Mouse (Mus musculus): ENCODE data around the gene Phf7.

Gene Phf7

DNA sequence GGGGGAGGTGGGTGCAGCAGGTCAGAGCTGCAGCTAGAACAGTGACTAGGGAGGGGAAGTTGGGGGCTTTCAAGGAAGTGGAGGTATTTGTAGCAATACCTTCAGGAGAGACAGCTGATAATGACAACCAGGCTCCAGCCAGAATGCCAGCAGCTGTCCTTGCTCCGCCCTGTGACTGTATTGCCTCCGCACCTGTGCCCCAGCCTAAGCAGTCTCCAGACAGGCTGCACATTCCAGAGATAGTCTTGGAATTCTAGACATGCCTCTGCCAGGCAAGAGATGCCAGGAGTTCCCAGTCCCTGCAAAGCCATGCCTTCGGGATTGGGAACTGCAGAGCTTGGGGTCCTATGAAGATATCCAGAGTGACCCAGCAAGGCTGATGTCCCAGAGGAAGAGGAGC lies 38.6 kb downstream of the Phf7 start:
- TF ChIP-seq GATA4 (IDR thresholded peaks at IDR 0.05; ENCODE audit: insufficient replicate concordance, low read length): no peak

DNA sequence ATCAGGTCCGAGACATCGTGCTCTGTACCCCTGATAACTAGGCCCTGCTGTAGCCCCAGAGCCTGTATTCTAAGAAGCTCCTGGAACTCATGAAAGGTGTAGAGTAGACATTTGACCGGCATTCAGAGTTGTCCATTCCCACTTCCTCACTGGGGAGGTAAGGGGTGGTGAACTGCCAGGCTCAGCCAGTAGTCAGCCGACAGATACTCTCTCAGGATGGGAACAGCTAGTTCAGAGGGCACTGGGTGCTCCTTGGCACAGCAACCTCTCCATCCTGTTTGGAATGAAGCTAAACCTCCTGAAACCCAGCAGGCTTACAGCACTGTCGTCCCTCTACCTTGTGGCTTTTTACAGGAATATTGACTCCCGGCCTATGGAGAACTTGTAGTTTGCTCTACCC lies 39.3 kb downstream of the Phf7 start:
- no peak for TF ChIP-seq GATA4 (IDR thresholded peaks at IDR 0.05; ENCODE audit: insufficient replicate concordance, low read length)

DNA sequence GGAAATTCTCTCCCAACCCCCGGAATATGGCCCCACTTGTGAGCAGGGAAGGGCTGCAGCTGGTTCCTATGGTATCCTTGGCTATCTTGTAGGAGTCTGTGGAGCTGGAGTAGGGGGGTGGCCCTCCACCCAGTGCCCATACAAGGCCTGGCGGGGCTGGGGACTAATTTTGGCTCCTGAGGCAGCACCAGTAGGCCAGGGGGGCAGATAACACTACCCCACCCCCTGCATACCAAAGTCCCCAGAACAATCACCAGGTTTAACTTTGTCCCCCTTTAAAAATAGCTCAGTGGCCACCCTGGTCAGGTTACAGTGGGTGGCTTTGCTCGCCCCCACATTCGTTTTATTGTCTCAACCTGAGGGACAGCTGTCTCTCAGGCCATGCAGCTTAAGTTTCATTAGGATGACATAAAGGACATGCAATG lies 42.0 kb downstream of the Phf7 start:
- TF ChIP-seq GATA4 (IDR thresholded peaks at IDR 0.05; ENCODE audit: insufficient replicate concordance, low read length): no peak

DNA sequence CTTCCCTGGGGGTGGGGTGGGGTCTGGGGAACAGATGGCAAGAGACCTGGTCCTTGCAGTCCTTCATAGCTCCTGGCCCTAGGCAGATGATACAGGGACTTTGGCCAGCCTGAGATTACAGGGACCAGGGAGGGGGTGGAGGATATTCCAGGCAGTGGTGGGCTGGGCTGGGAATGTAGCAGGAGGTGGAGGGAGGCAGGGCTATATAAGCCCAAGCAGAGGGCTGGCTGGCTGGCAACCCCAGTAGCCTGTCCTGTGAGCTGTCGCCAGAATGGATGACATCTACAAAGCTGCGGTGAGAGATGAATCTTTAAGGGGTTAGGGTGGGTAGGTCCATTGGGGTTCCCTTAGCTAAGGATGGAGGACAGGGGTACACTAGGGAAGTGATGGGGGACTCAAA lies 43.0 kb downstream of the Phf7 start, which contains the start of gene Tnnc1:
Gene Tnnc1 (plus strand): TSS at position 229 of the 400 bp plus-strand sequence.
- no peak for TF ChIP-seq GATA4 (IDR thresholded peaks at IDR 0.05; ENCODE audit: insufficient replicate concordance, low read length)

DNA sequence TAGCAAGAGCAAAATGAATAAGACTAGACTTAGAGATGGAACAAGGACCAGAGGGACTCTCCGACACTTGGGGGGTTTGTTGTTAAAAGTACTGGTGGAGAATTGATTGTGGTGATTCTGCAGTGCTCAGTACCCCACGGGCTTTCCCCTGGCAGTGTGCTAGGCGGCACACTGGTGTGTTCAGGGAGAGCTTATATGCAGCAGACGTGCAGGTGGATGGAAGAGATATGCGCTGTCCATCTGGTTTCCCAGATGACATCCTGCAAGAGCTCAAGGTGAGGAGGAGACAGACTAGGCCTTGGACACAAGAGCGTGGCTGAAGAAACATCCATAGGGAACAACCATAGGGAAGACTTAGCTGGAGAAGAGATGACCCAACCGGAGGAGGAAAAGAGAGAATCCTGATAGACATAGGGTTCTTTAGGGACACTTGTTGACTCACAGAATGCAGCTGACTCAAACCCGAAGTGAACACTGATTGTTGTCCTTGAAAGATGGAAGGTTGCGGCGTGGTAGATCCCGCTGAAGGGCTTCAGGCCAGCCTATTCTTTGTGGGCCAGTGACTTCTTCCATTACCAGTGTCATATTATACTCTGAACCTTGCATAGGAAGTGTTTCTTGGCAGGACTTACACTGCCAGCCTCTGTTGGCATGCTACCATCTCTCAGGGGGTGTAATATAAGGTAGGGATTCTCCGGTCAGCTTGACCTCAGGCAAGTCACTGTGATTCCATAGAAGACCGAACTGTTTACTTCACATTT lies 43.9 kb downstream of the Phf7 start:
- TF ChIP-seq GATA4 (IDR thresholded peaks at IDR 0.05; ENCODE audit: insufficient replicate concordance, low read length): no peak

DNA sequence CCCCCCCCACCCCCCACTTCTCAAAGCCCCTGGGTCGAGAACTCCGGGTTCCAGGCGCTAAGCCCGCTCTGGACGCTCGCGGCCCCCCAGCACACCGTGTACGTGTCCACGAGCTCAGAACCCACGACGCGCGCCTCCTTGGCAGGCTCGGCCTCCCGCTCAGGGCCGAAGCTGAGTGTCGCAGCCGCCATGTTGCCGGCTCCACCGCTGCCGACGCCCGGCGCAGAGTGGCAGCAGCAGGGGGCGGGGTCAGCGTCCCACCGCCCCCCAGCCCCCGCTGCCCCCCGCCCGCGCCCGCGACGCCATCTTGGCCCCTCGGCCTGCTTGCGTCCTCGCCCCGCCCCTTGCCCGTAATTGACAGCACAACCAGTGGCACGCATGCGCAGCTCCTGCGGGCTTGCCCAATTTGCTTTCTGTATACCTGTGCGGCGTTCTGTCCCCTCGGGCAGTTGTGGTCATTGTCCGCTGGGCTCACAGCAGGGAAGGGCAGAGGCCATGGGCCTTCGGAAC lies 44.6 kb downstream of the Phf7 start:
- TF ChIP-seq GATA4 (IDR thresholded peaks at IDR 0.05; ENCODE audit: insufficient replicate concordance, low read length): no peak

DNA sequence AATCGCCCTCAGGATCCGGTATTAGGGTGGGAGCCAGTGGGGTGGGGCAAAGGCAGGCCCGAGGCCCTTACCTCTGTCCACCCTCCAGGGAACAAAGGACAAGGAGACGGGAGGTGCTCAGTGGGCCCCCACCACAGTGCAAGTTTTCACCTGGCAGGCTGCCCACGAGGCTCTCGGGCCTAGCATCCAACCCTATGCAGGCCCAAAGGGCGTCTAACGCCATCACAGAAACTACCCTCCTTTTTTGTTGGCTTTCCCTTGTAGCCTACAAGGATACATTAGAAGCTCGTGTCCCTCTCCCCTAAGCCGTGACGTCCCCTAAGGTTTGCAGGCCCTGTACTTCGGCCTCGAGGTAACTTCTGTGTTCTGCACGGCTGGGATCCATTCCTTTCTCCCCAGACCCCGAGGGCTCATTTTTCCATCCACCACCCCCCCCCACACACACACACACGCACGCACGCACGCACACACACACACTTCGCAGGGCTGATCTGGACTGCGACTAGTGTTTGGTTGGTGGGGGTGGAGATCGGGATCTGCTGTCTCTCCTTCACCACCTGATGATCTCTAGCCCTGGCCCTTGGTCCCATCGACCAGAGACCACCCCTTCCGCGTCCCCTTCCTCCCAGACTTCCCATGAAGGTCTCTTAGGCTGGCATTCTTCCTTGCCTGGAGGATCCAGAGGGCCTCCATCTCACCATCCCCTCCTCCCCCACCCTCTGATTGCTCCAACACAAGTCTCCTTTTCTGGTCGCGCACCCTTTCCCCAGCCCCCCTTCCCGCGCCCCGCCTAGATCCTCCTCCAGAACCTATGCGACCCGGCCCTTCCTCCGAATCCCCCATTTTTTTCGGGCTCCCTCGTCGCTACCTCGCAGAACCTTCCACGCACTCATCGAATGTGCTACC lies 45.3 kb downstream of the Phf7 start:
- TF ChIP-seq GATA4 (IDR thresholded peaks at IDR 0.05; ENCODE audit: insufficient replicate concordance, low read length): no peak

DNA sequence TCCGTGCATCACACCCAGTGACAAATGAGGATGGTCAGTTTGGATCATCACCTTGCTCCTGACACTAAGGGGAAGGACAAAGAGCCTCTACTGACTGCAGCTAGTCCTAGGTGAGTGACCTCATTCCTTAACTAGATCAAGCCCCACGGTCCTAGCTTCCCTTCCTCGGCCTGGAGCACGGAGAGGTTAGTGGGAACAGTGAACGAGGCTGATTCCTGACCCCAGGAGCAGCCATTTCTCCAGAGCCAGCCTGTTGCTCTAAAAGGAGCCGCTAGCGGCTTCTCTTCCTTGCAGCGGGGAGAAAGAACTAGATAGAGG lies 45.9 kb downstream of the Phf7 start:
- no peak for TF ChIP-seq GATA4 (IDR thresholded peaks at IDR 0.05; ENCODE audit: insufficient replicate concordance, low read length)

DNA sequence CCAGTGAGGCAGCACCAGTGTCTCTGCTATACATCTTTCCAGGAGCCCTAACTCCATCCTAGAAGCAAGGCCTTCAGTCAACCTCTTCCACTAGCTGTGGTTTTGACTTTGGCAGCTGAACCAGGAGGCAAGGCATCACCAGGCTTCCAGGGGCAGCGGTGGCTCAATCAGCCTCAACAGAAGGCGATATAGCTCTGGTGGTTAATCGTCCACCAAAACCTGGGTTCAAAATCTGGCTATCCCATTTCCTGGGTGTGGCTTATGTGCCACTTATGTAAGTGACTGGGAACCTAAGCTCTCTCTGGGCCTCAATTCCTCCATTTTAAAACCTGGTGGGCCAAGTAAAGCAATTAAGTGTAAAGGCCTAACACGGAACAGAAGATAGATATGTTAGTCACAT lies 46.3 kb downstream of the Phf7 start:
- TF ChIP-seq GATA4 (IDR thresholded peaks at IDR 0.05; ENCODE audit: insufficient replicate concordance, low read length): no peak

DNA sequence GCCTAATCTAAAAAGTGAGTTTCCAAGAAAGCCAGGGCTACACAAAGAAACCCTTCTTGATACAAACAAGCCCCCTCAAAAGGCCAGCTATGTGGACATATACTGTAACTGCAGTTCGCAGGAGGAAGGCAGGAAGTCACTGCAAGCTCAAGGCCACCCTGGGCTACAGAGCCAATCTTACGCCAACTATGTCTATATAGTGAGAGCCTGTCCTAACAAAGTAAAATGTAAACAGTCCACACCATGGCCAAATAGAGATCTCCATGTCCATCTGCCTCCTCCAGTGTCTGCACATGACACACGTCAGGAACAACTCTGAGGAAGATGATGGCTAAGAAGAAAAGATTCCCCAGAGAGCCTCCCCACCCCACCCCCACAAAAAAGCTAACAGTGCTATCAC lies 51.1 kb downstream of the Phf7 start:
- no peak for TF ChIP-seq GATA4 (IDR thresholded peaks at IDR 0.05; ENCODE audit: insufficient replicate concordance, low read length)

DNA sequence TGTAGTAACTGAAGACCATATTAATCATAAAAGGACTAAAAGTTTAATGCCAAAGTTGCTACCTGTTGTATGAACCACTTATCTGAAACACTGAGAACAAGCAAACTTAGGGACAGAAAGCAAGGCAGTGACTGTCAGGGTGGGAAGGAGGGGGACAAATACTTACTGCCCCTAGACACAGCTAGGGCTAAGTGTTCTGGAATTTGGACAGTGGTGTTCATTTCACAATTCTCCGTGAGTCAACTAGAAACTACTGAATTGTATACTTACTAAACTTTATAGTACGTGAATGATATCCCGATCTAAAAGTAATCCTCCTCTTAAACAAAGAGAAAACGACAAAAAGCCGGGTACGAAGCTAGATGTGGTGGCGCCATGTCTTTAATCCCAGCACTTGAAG lies 51.5 kb downstream of the Phf7 start:
- no peak for TF ChIP-seq GATA4 (IDR thresholded peaks at IDR 0.05; ENCODE audit: insufficient replicate concordance, low read length)

DNA sequence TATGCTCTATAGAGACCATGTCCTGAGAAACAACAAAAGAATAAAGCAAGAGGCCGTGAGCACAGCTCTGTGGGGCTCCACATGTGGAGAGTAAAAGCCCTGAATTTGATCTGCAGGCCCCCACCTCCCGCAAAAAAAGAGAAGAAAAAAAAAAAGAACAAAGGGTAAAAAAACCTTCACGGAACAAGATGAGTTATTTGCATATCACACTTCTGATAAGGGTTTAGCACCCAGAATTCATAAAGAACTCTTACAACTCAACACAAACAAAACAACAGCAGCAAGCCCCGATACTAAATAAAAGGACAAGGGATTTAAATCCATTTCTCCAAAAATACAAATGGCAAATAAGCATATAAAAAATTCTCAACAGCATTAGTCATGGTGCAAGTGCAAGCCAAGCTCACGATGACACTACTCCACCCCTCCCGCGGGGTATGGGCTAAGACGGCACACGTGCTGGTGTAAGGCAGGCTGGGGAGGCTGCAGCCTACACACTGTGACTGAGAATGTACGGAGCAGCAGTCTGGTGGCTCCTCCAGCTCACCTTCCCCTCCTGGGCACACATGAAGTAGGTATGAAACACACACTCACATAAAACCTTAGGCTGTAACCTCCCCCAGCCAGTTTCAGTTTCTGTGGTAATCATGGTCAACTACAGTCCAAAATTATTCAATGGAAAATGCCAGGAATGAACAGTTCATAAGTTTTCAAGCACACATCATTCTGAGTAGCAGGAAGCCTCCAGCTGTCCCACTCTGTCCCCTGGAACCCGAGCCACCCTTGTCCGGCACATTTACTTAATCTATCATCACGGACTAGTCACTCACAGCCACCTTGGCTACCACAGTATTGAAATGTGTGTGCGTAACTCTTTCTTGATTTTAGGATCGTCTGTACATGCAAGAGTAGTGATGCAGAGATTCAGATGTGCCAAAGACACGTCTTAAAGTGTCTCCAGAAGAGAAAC lies 53.3 kb downstream of the Phf7 start:
- no peak for TF ChIP-seq GATA4 (IDR thresholded peaks at IDR 0.05; ENCODE audit: insufficient replicate concordance, low read length)

DNA sequence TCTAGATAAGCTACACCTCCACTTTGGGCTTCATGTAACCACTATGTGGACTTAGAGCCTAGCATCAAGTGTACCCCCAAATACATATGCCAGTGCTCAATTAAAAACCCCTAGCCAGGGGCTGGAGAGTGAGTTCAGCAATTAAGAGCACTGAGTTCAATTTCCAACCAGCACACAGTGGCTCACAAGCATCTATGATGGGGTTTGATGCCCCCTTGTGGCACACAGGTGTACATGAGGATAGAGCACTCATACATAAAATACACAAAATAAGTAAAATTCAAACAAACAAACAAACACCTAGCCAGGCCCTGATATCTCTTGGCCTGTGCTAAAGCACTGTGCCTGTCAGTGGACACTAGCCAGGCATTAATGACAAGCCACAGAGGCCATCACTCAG lies 55.1 kb downstream of the Phf7 start:
- no peak for TF ChIP-seq GATA4 (IDR thresholded peaks at IDR 0.05; ENCODE audit: insufficient replicate concordance, low read length)

DNA sequence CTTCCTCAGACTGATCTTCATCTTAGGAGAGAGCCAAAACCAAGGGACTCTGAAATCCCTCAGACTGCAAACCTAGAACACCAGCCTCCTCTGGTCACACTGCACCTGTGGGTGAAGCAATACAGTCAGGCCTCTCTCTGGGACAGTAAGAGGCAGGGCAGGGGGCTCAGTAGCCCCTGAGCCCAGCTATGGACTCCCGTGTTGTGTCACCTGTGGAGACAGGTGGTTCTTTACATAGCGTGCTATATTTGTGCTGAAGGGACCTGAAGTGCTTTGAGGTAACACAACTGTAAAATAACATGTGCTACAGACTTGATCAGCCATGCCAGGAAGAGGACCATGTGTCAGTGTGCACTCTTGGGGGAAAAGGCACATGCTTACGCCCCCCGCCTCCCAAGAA lies 55.6 kb downstream of the Phf7 start:
- TF ChIP-seq GATA4 (IDR thresholded peaks at IDR 0.05; ENCODE audit: insufficient replicate concordance, low read length): no peak

DNA sequence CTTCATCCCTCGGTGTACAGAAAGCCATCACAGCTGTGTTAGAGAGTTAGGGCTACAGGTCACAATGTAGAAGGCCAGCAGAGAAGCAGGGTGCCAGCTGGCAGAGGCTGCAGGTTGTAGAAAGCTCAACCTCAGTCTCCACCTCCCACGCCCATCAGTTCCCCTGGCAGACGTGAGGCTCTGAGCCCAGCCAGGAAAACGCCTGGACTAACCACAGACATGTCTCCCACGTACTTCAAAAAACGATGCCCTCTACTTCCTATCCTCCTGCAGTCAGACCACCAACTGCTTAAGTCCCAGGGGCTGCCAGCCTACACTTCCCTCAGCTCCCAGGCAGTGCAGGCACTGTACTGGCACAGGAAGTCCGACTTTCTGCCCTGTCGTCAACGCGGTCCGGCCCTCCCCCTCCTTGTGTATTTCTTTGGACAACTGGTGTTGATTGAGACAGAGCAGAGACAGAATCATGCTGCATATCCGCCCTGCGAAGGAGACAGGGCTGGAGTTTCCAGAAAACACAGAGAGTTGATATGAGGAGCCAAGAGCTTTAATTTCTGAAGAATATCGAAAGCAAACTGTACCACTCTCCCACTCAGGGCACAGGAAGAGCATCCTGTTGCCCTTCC lies 56.1 kb downstream of the Phf7 start:
- TF ChIP-seq GATA4 (IDR thresholded peaks at IDR 0.05; ENCODE audit: insufficient replicate concordance, low read length): peak; percentile 66; the same call in 1 of the 2 replicates

Data from liver, adult (tissue).